Mouse (Mus musculus): ENCODE measurements around the gene Tctn1. TPM values are rescaled to one million over a fixed set of nuclear protein-coding genes. Genes with fewer than 3 reads are reported as not detected.
"Not testable (repeated sequence)": the region's sequence is repeated elsewhere in the genome, so short reads cannot be mapped to it uniquely, and the experiment has no call there.

The Tctn1 gene
- polyA plus RNA-seq, 1 experiment from 2014 or later = 3.0 TPM

- 81% methylated on average over 3 of the region's 3 CpGs for WGBS
These were observed 35.9 kb downstream of the Tctn1 start for GRCm38 (mm10) chr5:122228271-122228765.

GRCm38 (mm10) chr5:122224291-122224690, 40.0 kb downstream of the Tctn1 start:
- no peaks in the 10 kb centered on the region for H3K27me3 ChIP-seq (replicated peaks)
- WGBS = 90% methylated on average over 2 of the region's 2 CpGs
- no peak overlapping the region for H3K4me3 ChIP-seq (replicated peaks)
- H3K27ac ChIP-seq = no peak overlapping the region
- no peaks in the 10 kb centered on the region for H3K36me3 ChIP-seq
- H3K9me3 ChIP-seq = no peaks in the 10 kb centered on the region
- no peak overlapping the region for H3K9ac ChIP-seq
- H3K4me2 ChIP-seq (replicated peaks) = no peak overlapping the region
- peaks cover 10% of the 10 kb centered on the region for H3K4me1 ChIP-seq (replicated peaks)
- no peak for ATAC-seq

More at GRCm38 (mm10) chr5:122228271-122228765, 35.9 kb downstream of the Tctn1 start:
- no peak overlapping the region for H3K9ac ChIP-seq
- H3K27ac ChIP-seq = no peak overlapping the region
- H3K9me3 ChIP-seq = no peaks in the 10 kb centered on the region
- no peaks in the 10 kb centered on the region for H3K36me3 ChIP-seq
- H3K27me3 ChIP-seq (replicated peaks) = no peaks in the 10 kb centered on the region
- H3K4me1 ChIP-seq (replicated peaks) = 0 out of 2 replicates have a peak, but pooled peaks cover 6% of the 10 kb centered on the region
- no peak overlapping the region for H3K4me2 ChIP-seq (replicated peaks)
- no peak overlapping the region for H3K4me3 ChIP-seq (replicated peaks)
- no peak for ATAC-seq

- Histone ChIP-seq H3K27ac (no peak overlapping the region), H3K4me2 (replicated peaks) (no peak overlapping the region), H3K4me1 (replicated peaks) (peaks cover 10% of the 10 kb centered on the region), H3K4me3 (replicated peaks) (no peak overlapping the region), H3K9me3 (no peaks in the 10 kb centered on the region), H3K27me3 (replicated peaks) (no peaks in the 10 kb centered on the region), H3K9ac (no peak overlapping the region), H3K36me3 (no peaks in the 10 kb centered on the region)
- no peak for ATAC-seq
- 88% methylated on average over 4 of the region's 4 CpGs for whole genome bisulfite sequencing
These were observed 43.2 kb downstream of the Tctn1 start for GRCm38 (mm10) chr5:122221085-122221484.

- 61% methylated on average over 18 of the region's 18 CpGs for WGBS
These were observed 44.3 kb downstream of the Tctn1 start for GRCm38 (mm10) chr5:122219655-122220629.

GRCm38 (mm10) chr5:122218928-122219327, 45.3 kb downstream of the Tctn1 start:
- WGBS = 78% methylated on average over 7 of the region's 7 CpGs
- Histone ChIP-seq H3K36me3 (no peaks in the 10 kb centered on the region), H3K4me2 (replicated peaks) (no peak overlapping the region)

More at GRCm38 (mm10) chr5:122219655-122220629, 44.3 kb downstream of the Tctn1 start:
- 0 out of 2 replicates have a peak, but pooled peaks have one; percentile 20 for ATAC-seq
- Histone ChIP-seq H3K4me2 (replicated peaks) (no peak overlapping the region), H3K9ac (no peak overlapping the region; the same call in 1 of the 2 replicates), H3K4me1 (replicated peaks) (peaks cover 10% of the 10 kb centered on the region), H3K4me3 (replicated peaks) (no peak overlapping the region), H3K36me3 (no peaks in the 10 kb centered on the region), H3K27ac (no peak overlapping the region), H3K9me3 (no peaks in the 10 kb centered on the region), H3K27me3 (replicated peaks) (no peaks in the 10 kb centered on the region)

GRCm38 (mm10) chr5:122218109-122218905, 46.0 kb downstream of the Tctn1 start:
- 85% methylated on average over 12 of the region's 12 CpGs for WGBS
- no peak for ATAC-seq
- no peaks in the 10 kb centered on the region for H3K27me3 ChIP-seq (replicated peaks)
- no peaks in the 10 kb centered on the region for H3K36me3 ChIP-seq
- H3K27ac ChIP-seq = no peak overlapping the region
- H3K9me3 ChIP-seq = no peaks in the 10 kb centered on the region
- no peak overlapping the region for H3K9ac ChIP-seq
- H3K4me3 ChIP-seq (replicated peaks) = no peak overlapping the region
- H3K4me1 ChIP-seq (replicated peaks) = peaks cover 10% of the 10 kb centered on the region
- no peak overlapping the region for H3K4me2 ChIP-seq (replicated peaks)

More at GRCm38 (mm10) chr5:122218928-122219327, 45.3 kb downstream of the Tctn1 start:
- H3K9ac ChIP-seq = no peak overlapping the region
- H3K27ac ChIP-seq = no peak overlapping the region
- H3K4me3 ChIP-seq (replicated peaks) = no peak overlapping the region
- H3K9me3 ChIP-seq = no peaks in the 10 kb centered on the region
- no peak for ATAC-seq
- peaks cover 10% of the 10 kb centered on the region for H3K4me1 ChIP-seq (replicated peaks)
- no peaks in the 10 kb centered on the region for H3K27me3 ChIP-seq (replicated peaks)

GRCm38 (mm10) chr5:122217636-122218035, 46.6 kb downstream of the Tctn1 start:
- 93% methylated on average over 6 of the region's 6 CpGs for WGBS
- no peak overlapping the region for H3K27ac ChIP-seq
- no peaks in the 10 kb centered on the region for H3K36me3 ChIP-seq
- no peak overlapping the region for H3K9ac ChIP-seq
- H3K4me2 ChIP-seq (replicated peaks) = no peak overlapping the region
- H3K9me3 ChIP-seq = no peaks in the 10 kb centered on the region
- no peak overlapping the region for H3K4me3 ChIP-seq (replicated peaks)
- no peaks in the 10 kb centered on the region for H3K27me3 ChIP-seq (replicated peaks)
- H3K4me1 ChIP-seq (replicated peaks) = peaks cover 10% of the 10 kb centered on the region
- no peak for ATAC-seq

GRCm38 (mm10) chr5:122213861-122214260, 50.4 kb downstream of the Tctn1 start:
- no peak overlapping the region for H3K9ac ChIP-seq
- 88% methylated on average over 6 of the region's 6 CpGs for WGBS
- H3K4me3 ChIP-seq (replicated peaks) = no peak overlapping the region
- ATAC-seq = no peak
- H3K36me3 ChIP-seq = no peaks in the 10 kb centered on the region
- no peak overlapping the region for H3K27ac ChIP-seq
- peaks cover 9% of the 10 kb centered on the region; the same call in 1 of the 2 replicates for H3K4me1 ChIP-seq (replicated peaks)
- H3K9me3 ChIP-seq = no peaks in the 10 kb centered on the region
- no peak overlapping the region for H3K4me2 ChIP-seq (replicated peaks)
- H3K27me3 ChIP-seq (replicated peaks) = no peaks in the 10 kb centered on the region

GRCm38 (mm10) chr5:122212820-122213219, 51.4 kb downstream of the Tctn1 start:
- 95% methylated on average over 1 of the region's 1 CpGs for WGBS
- not testable (repeated sequence) for ATAC-seq; H3K9me3 ChIP-seq; H3K27ac ChIP-seq; H3K27me3 ChIP-seq (replicated peaks); H3K4me1 ChIP-seq (replicated peaks); H3K9ac ChIP-seq; H3K4me3 ChIP-seq (replicated peaks); H3K4me2 ChIP-seq (replicated peaks); H3K36me3 ChIP-seq

- 84% methylated on average over 8 of the region's 8 CpGs for WGBS
- Histone ChIP-seq H3K36me3 (no peaks in the 10 kb centered on the region), H3K4me1 (replicated peaks) (peaks cover 9% of the 10 kb centered on the region; the same call in 1 of the 2 replicates), H3K9ac (no peak overlapping the region), H3K4me3 (replicated peaks) (no peak overlapping the region), H3K4me2 (replicated peaks) (no peak overlapping the region), H3K27me3 (replicated peaks) (no peaks in the 10 kb centered on the region), H3K9me3 (no peaks in the 10 kb centered on the region), H3K27ac (no peak overlapping the region)
- ATAC-seq = no peak
These were observed 52.1 kb downstream of the Tctn1 start for GRCm38 (mm10) chr5:122212125-122212524.

- Histone ChIP-seq H3K27ac (no peak overlapping the region), H3K4me3 (replicated peaks) (no peak overlapping the region), H3K9ac (no peak overlapping the region), H3K36me3 (no peaks in the 10 kb centered on the region), H3K27me3 (replicated peaks) (no peaks in the 10 kb centered on the region), H3K9me3 (no peaks in the 10 kb centered on the region), H3K4me1 (replicated peaks) (peaks cover 9% of the 10 kb centered on the region; the same call in 1 of the 2 replicates), H3K4me2 (replicated peaks) (peak overlapping the region; percentile 14; the same call in 1 of the 2 replicates)
- no peak for ATAC-seq
- 88% methylated on average over 8 of the region's 8 CpGs for WGBS
These were observed 53.4 kb downstream of the Tctn1 start for GRCm38 (mm10) chr5:122210890-122211289.
